Mouse (Mus musculus): ENCODE measurements at regions not wholly inside any gene's neighbourhood (a gene's known extent, or its start where the extent isn't known, plus 50 kb on each side); places are given as distances from the start of the nearest gene placed in this dataset.

- Histone ChIP-seq H3K4me2 (ENCODE audit: low read depth, low read length) (no peak overlapping the region), H3K4me1 (ENCODE audit: control insufficient read depth, insufficient read depth, low read length) (peaks cover 4% of the 10 kb centered on the region; the same call in 1 of the 2 replicates), H3K27me3 (ENCODE audit: control insufficient read depth, insufficient read depth, low read length) (no peaks in the 10 kb centered on the region), H3K9ac (replicated peaks; ENCODE audit: low read length) (no peak overlapping the region), H3K9me3 (replicated peaks; ENCODE audit: control insufficient read depth, low read length) (no peaks in the 10 kb centered on the region), H3K4me3 (ENCODE audit: low read depth, low read length) (no peak overlapping the region), H3K36me3 (replicated peaks; ENCODE audit: control insufficient read depth, insufficient read depth, low read depth, low read length) (no peaks in the 10 kb centered on the region), H3K27ac (replicated peaks; ENCODE audit: low read depth, low read length) (no peak overlapping the region)
- DNase-seq (ENCODE audit: low spot score) (no peak), ATAC-seq (replicated peaks; ENCODE audit: insufficient number of reproducible peaks, low FRiP score, low TSS enrichment, low read depth) (no peak)
- 51% methylated on average over 10 of the region's 10 CpGs for WGBS
These were observed 257.8 kb downstream of the Mycn start for GRCm38 (mm10) chr12:12683733-12684470.

- H3K4me2 ChIP-seq (ENCODE audit: low read depth, low read length): peak overlapping the region; percentile 44
- H3K4me3 ChIP-seq (ENCODE audit: low read depth, low read length): peak overlapping the region; percentile 19
- no peaks in the 10 kb centered on the region for H3K36me3 ChIP-seq (replicated peaks; ENCODE audit: control insufficient read depth, insufficient read depth, low read depth, low read length)
- peak overlapping the region; percentile 77; the same call in 1 of the 2 replicates for H3K27ac ChIP-seq (replicated peaks; ENCODE audit: low read depth, low read length)
- ATAC-seq (replicated peaks; ENCODE audit: insufficient number of reproducible peaks, low FRiP score, low TSS enrichment, low read depth) (peak; percentile 49), DNase-seq (ENCODE audit: low spot score) (peak; percentile 58)
- H3K9me3 ChIP-seq (replicated peaks; ENCODE audit: control insufficient read depth, low read length): no peaks in the 10 kb centered on the region
- peak overlapping the region; percentile 64 for H3K9ac ChIP-seq (replicated peaks; ENCODE audit: low read length)
- H3K27me3 ChIP-seq (ENCODE audit: control insufficient read depth, insufficient read depth, low read length): no peaks in the 10 kb centered on the region
- peaks cover 4% of the 10 kb centered on the region; the same call in 1 of the 2 replicates for H3K4me1 ChIP-seq (ENCODE audit: control insufficient read depth, insufficient read depth, low read length)
- WGBS: 10% methylated on average over 6 of the region's 6 CpGs
These were observed 260.6 kb downstream of the Mycn start for GRCm38 (mm10) chr12:12681101-12681500.

GRCm38 (mm10) chr12:12680371-12680921 is 261.3 kb downstream of the Mycn start:
- Histone ChIP-seq H3K36me3 (replicated peaks; ENCODE audit: control insufficient read depth, insufficient read depth, low read depth, low read length) (no peaks in the 10 kb centered on the region), H3K4me2 (ENCODE audit: low read depth, low read length) (peak overlapping the region; percentile 44), H3K9ac (replicated peaks; ENCODE audit: low read length) (peak overlapping the region; percentile 64), H3K9me3 (replicated peaks; ENCODE audit: control insufficient read depth, low read length) (no peaks in the 10 kb centered on the region), H3K27me3 (ENCODE audit: control insufficient read depth, insufficient read depth, low read length) (no peaks in the 10 kb centered on the region), H3K27ac (replicated peaks; ENCODE audit: low read depth, low read length) (peak overlapping the region; percentile 77), H3K4me1 (ENCODE audit: control insufficient read depth, insufficient read depth, low read length) (peaks cover 4% of the 10 kb centered on the region; the same call in 1 of the 2 replicates), H3K4me3 (ENCODE audit: low read depth, low read length) (peak overlapping the region; percentile 19)
- DNase-seq (ENCODE audit: low spot score): peak; percentile 82
- ATAC-seq (replicated peaks; ENCODE audit: insufficient number of reproducible peaks, low FRiP score, low TSS enrichment, low read depth): peak; percentile 86
- 11% methylated on average over 14 of the region's 14 CpGs for WGBS

GRCm38 (mm10) chr12:12676676-12677075 is 265.0 kb downstream of the Mycn start:
- WGBS: 56% methylated on average over 9 of the region's 9 CpGs
- Histone ChIP-seq H3K36me3 (replicated peaks; ENCODE audit: control insufficient read depth, insufficient read depth, low read depth, low read length) (no peaks in the 10 kb centered on the region), H3K4me3 (ENCODE audit: low read depth, low read length) (no peak overlapping the region), H3K27ac (replicated peaks; ENCODE audit: low read depth, low read length) (no peak overlapping the region), H3K4me1 (ENCODE audit: control insufficient read depth, insufficient read depth, low read length) (peaks cover 2% of the 10 kb centered on the region; the same call in 1 of the 2 replicates), H3K27me3 (ENCODE audit: control insufficient read depth, insufficient read depth, low read length) (no peaks in the 10 kb centered on the region), H3K9me3 (replicated peaks; ENCODE audit: control insufficient read depth, low read length) (no peaks in the 10 kb centered on the region), H3K4me2 (ENCODE audit: low read depth, low read length) (no peak overlapping the region), H3K9ac (replicated peaks; ENCODE audit: low read length) (no peak overlapping the region)
- DNase-seq (ENCODE audit: low spot score): no peak
- no peak for ATAC-seq (replicated peaks; ENCODE audit: insufficient number of reproducible peaks, low FRiP score, low TSS enrichment, low read depth)

- Histone ChIP-seq H3K27ac (replicated peaks; ENCODE audit: low read depth, low read length) (no peak overlapping the region), H3K36me3 (replicated peaks; ENCODE audit: control insufficient read depth, insufficient read depth, low read depth, low read length) (no peaks in the 10 kb centered on the region), H3K9ac (replicated peaks; ENCODE audit: low read length) (no peak overlapping the region), H3K9me3 (replicated peaks; ENCODE audit: control insufficient read depth, low read length) (no peaks in the 10 kb centered on the region), H3K4me2 (ENCODE audit: low read depth, low read length) (no peak overlapping the region), H3K4me1 (ENCODE audit: control insufficient read depth, insufficient read depth, low read length) (no peaks in the 10 kb centered on the region), H3K4me3 (ENCODE audit: low read depth, low read length) (no peak overlapping the region), H3K27me3 (ENCODE audit: control insufficient read depth, insufficient read depth, low read length) (no peaks in the 10 kb centered on the region)
- ATAC-seq (replicated peaks; ENCODE audit: insufficient number of reproducible peaks, low FRiP score, low TSS enrichment, low read depth) (no peak), DNase-seq (ENCODE audit: low spot score) (no peak)
- WGBS: 69% methylated on average over 5 of the region's 5 CpGs
These were observed 271.8 kb downstream of the Mycn start for GRCm38 (mm10) chr12:12669931-12670330.

- Histone ChIP-seq H3K9me3 (replicated peaks; ENCODE audit: control insufficient read depth, low read length) (no peaks in the 10 kb centered on the region), H3K9ac (replicated peaks; ENCODE audit: low read length) (no peak overlapping the region), H3K27me3 (ENCODE audit: control insufficient read depth, insufficient read depth, low read length) (no peaks in the 10 kb centered on the region), H3K4me2 (ENCODE audit: low read depth, low read length) (no peak overlapping the region), H3K4me3 (ENCODE audit: low read depth, low read length) (no peak overlapping the region), H3K36me3 (replicated peaks; ENCODE audit: control insufficient read depth, insufficient read depth, low read depth, low read length) (no peaks in the 10 kb centered on the region), H3K27ac (replicated peaks; ENCODE audit: low read depth, low read length) (no peak overlapping the region), H3K4me1 (ENCODE audit: control insufficient read depth, insufficient read depth, low read length) (no peaks in the 10 kb centered on the region)
- 79% methylated on average over 4 of the region's 4 CpGs for WGBS
- DNase-seq (ENCODE audit: low spot score) (no peak), ATAC-seq (replicated peaks; ENCODE audit: insufficient number of reproducible peaks, low FRiP score, low TSS enrichment, low read depth) (no peak)
These were observed 272.8 kb downstream of the Mycn start for GRCm38 (mm10) chr12:12668919-12669318.

GRCm38 (mm10) chr12:12655611-12656010 is 286.1 kb downstream of the Mycn start:
- ATAC-seq (replicated peaks; ENCODE audit: insufficient number of reproducible peaks, low FRiP score, low TSS enrichment, low read depth) (peak; percentile 57; the same call in 1 of the 2 replicates), DNase-seq (ENCODE audit: low spot score) (peak; percentile 91)
- Histone ChIP-seq H3K4me3 (ENCODE audit: low read depth, low read length) (no peak overlapping the region), H3K36me3 (replicated peaks; ENCODE audit: control insufficient read depth, insufficient read depth, low read depth, low read length) (no peaks in the 10 kb centered on the region), H3K4me1 (ENCODE audit: control insufficient read depth, insufficient read depth, low read length) (peaks cover 2% of the 10 kb centered on the region; the same call in 1 of the 2 replicates), H3K27ac (replicated peaks; ENCODE audit: low read depth, low read length) (no peak overlapping the region; the same call in 1 of the 2 replicates), H3K4me2 (ENCODE audit: low read depth, low read length) (no peak overlapping the region), H3K9ac (replicated peaks; ENCODE audit: low read length) (no peak overlapping the region), H3K27me3 (ENCODE audit: control insufficient read depth, insufficient read depth, low read length) (no peaks in the 10 kb centered on the region), H3K9me3 (replicated peaks; ENCODE audit: control insufficient read depth, low read length) (no peaks in the 10 kb centered on the region; the same call in 1 of the 2 replicates)
- WGBS: 33% methylated on average over 8 of the region's 8 CpGs

- Histone ChIP-seq H3K4me2 (ENCODE audit: low read depth, low read length) (no peak overlapping the region), H3K27me3 (ENCODE audit: control insufficient read depth, insufficient read depth, low read length) (no peaks in the 10 kb centered on the region), H3K4me1 (ENCODE audit: control insufficient read depth, insufficient read depth, low read length) (peaks cover 2% of the 10 kb centered on the region; the same call in 1 of the 2 replicates), H3K36me3 (replicated peaks; ENCODE audit: control insufficient read depth, insufficient read depth, low read depth, low read length) (no peaks in the 10 kb centered on the region), H3K27ac (replicated peaks; ENCODE audit: low read depth, low read length) (peak overlapping the region; percentile 65; the same call in 1 of the 2 replicates), H3K4me3 (ENCODE audit: low read depth, low read length) (no peak overlapping the region), H3K9ac (replicated peaks; ENCODE audit: low read length) (no peak overlapping the region), H3K9me3 (replicated peaks; ENCODE audit: control insufficient read depth, low read length) (no peaks in the 10 kb centered on the region; the same call in 1 of the 2 replicates)
- WGBS: 19% methylated on average over 9 of the region's 10 CpGs
- ATAC-seq (replicated peaks; ENCODE audit: insufficient number of reproducible peaks, low FRiP score, low TSS enrichment, low read depth) (peak; percentile 94), DNase-seq (ENCODE audit: low spot score) (peak; percentile 92)
These were observed 286.5 kb downstream of the Mycn start for GRCm38 (mm10) chr12:12655184-12655583.
